Mouse (Mus musculus): ENCODE results near the gene Arhgap24. TPM values are rescaled to one million over a fixed set of nuclear protein-coding genes. Genes with fewer than 3 reads are reported as not detected.
"Not testable (repeated sequence)": the region's sequence is repeated elsewhere in the genome, so short reads cannot be mapped to it uniquely, and the experiment has no call there.

The Arhgap24 gene
- total RNA-seq, 2 experiments from 2014 or later = 8.7 to 9.1 TPM

DNA sequence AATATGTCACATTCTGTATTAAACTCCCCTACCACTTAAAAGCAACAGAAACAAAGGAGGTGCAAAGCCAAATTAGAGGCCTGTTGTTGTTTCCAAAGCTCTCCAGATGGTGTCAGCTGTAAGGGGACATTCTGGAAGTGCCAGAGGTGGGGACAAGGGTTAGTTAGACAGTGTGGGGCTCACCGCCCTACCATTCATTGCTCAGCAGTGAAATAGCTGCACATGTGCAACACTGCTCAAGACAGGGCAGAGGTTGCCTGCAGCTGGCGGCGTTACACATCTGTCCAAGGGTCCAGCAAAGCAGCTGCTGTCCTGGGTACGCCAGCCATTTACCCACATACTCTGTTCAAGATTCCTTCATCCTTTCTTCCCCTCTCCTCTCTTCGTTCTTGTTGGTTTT is 387.0 kb downstream of the Arhgap24 start:
- DNase-seq (ENCODE audit: low spot score in 2 of 2) = no peak

DNA sequence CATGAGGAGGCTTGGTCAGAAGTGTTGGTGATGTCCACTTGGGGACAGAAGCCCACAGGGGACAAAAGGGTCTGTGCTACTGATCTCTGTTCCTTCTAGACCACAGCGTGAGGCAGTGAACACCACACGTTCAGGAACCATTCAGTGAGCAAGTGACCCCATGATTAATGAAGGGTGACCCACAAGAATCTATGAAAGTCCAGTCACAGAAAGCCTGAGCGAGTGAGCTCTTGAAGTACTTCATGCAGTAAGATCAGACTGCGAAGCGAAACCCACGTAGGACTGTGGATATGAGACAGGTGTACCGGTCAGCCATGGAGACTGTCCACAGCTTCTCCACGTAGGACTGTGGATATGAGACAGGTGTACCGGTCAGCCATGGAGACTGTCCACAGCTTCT is 391.8 kb downstream of the Arhgap24 start:
- DNase-seq (ENCODE audit: low spot score in 2 of 2) = not testable (repeated sequence)

DNA sequence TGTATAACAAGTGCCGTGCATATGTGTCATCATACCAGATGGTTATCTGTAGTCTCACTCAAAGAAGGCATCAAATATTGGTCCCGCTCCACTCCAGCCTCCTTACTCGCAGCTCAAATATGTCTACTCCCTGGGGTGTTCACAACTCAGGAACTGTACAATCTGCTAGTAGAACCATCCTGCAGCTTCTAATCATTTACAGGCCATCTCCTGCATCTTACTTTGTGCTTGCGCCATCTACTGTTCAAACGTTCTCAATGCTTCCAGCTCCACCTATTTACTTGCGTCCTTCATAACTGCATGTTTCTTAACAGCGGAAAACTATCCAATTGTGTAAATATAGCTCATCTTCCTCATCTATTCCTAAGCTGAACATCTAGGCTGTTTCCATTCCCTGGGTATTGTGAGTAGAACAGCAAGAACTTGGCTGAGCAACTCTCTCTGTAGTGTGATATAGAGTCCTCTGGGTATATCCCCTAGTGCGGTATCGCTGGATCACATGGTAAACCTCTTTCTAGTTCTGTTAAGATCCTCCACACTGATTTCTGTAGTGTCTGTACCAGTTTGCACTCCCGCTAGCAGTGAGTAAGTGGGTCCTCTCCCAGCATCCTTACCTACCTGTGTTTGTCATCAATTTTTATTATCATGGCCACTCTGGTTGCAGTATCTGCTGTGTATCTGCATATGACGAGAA is 393.6 kb downstream of the Arhgap24 start:
- DNase-seq (ENCODE audit: low spot score in 2 of 2) = peak; percentile 41 to 89

DNA sequence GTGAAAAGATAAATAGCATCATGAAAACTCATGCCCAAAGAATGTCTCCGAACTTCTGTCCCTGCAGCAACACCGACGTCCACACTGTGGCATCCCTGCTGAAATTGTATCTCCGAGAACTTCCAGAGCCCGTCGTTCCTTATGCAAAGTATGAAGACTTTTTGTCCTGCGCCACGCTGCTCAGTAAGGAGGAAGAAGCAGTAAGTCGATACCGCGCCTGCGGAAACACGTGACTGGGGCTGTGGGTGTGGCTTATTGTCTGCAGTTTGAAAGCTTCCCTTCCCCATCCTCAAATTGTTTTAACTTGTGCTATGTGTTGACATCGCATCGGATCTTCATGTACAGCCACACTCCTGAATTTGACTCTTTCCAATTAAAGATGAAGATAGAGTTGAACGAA is 394.4 kb downstream of the Arhgap24 start:
- DNase-seq (ENCODE audit: low spot score in 2 of 2) = no peak

DNA sequence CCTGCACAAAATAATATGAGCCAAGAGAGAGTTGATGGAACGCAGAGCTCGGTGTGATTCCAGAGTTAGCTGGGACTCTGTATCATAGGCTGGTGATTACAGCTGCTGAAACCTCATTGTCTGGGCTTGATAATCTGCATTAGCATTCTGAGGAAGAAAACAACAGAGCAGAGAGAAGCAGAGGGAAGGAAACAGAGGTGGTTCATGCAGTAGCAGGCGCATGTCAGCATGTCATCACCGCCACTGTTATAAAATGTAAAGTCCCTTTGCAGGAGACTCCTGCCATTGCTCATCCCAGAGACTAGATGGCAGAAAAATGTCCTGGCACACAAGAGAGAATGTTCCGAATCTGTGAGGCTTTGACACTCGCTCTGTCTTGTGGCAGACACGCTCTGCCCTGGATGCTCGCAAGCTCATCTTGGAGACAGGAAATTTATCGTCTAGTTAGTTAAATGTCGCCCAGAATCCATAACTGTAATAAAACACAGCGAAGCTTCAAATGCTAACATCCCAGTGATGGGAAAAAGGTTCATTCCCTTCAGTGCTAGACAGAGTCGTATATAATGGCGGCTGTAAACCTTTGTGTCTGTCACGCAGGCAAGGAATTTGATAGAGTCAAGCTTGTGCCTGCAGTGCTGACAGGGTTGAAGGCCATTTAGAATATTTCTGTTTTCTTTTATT is 407.4 kb downstream of the Arhgap24 start:
- no peak for DNase-seq (ENCODE audit: low spot score in 2 of 2)

DNA sequence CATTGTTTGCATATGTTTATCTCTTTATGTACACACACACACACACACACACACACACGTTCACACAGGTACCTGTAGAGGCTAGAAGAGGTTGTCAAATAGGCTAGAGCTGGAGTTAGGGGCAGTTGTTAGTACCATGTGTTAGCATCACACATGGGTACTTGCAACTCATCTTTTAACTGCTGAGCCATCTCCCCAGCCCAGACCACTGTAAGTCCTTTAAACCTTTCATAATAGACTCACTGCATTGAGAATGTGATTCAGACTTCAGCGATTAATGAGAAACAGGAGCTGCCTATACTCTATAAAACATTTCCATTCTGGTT is 407.9 kb downstream of the Arhgap24 start:
- no peak for DNase-seq (ENCODE audit: low spot score in 2 of 2)

DNA sequence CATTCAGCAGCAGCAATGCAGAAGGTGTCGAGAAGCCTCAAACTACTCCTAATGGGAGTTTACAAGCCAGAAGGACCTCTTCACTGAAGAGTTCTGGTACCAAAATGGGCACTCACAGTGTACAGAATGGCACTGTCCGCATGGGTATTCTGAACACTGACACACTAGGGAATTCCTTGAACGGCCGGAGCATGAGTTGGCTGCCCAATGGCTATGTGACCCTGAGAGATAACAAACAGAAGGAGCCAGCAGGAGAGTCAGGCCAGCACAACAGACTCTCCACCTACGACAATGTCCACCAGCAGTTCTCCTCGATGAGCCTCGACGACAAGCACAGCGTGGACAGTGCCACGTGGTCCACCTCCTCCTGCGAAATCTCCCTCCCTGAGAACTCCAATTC is 411.0 kb downstream of the Arhgap24 start:
- DNase-seq (ENCODE audit: low spot score in 2 of 2) = no peak

DNA sequence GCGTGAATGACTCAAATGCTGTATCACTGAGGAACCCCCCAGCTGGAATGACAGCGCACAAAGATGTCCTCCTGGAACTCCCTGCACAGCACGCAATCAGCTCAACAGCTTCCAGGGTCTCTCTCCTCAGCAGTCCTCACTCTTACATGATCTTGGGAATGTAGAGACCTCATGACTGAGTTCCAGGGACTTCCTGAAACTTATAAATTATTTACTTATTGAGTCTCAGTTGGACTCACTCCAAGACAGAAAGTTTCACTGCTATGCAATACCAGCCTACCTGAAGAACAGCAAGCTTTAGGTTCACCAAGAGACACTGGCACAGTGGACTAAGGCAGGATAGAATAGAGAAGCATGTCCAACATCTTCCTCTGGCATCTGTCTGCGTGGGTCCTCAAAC is 417.1 kb downstream of the Arhgap24 start:
- DNase-seq (ENCODE audit: low spot score in 2 of 2) = no peak

DNA sequence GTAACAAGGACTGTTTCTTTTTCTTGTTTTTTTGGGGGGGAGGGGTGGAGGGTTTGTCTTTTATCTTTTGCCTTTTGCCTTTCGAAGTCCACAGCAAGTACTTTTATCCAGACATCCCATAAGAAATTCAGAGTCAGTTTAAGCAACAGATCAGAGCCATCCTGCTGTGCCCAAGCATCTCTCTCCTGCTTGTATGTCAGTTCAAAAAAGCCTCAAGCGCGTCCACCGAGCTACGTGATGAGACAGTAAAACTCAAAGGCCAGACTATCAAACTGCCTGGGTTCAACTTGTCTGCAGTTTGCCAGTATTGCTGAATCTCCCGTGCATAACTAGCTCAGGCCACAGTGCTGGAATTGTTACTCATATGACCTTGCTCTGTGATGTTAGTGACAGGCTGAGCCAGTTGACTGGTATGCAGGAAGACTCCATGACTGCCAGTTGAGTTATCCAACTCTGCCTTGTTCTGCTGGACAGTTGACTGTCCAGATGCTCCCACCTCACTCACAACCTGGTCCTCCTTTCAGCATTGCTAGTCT is 418.6 kb downstream of the Arhgap24 start:
- no peak for DNase-seq (ENCODE audit: low spot score in 2 of 2)

DNA sequence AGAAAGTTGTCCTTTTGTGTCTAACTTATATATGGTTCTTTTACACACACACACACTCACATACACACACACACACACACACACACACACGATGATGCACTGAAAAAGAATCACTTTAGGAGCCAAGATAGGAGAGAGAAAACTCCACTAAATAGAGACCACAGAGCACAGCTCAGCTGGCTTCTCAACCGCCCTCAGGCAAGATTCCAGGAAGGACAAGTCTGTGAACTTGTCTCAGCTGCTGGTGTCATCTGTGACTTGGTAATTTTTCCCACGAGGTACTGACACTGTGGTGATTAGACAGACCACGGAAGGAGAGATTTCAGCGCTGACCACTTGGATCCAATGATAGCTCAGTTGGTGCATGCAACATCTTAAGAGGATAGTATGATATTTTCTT is 420.0 kb downstream of the Arhgap24 start:
- DNase-seq (ENCODE audit: low spot score in 2 of 2) = no peak

DNA sequence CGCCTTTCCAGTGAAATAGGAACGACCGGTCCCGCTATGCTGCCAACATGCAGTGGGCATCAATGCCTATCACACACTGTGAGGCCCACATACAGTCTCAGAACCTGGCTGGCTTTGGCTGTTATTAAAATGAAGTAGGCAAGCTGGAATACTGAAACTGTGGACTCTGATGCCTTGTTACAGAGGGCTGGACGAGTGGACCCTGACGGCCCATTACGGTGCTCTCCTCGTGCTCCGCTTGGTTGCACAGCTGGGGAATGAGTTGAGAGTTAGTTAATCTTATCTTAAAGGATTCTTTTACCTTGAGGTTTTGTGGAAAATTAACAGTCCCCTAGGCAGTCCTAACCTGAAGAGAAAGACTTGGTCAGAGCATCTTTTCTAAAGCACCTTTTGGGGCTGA is 422.3 kb downstream of the Arhgap24 start:
- no peak for DNase-seq (ENCODE audit: low spot score in 2 of 2)

DNA sequence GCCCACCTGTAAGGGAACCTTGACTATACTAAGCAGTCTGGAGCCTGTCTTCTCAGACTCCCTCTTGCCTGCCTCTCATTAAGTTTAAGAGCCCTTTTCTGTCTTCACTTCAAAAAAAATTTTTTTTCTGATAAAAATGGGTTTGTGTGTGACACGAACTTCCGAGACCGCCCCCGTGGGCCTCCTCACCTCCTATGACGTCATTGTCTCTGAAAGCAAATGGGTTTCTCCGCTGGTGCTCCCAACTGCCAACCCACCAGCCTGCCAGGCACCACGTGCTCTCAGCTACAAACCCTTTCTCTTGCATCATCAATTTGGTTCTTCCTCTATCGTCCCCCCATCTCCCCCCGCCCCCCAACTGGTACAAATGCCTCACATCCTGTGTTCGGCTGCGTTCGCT is 422.9 kb downstream of the Arhgap24 start:
- peak in 1 of 2 experiments; percentile 19 for DNase-seq (ENCODE audit: low spot score in 2 of 2)

DNA sequence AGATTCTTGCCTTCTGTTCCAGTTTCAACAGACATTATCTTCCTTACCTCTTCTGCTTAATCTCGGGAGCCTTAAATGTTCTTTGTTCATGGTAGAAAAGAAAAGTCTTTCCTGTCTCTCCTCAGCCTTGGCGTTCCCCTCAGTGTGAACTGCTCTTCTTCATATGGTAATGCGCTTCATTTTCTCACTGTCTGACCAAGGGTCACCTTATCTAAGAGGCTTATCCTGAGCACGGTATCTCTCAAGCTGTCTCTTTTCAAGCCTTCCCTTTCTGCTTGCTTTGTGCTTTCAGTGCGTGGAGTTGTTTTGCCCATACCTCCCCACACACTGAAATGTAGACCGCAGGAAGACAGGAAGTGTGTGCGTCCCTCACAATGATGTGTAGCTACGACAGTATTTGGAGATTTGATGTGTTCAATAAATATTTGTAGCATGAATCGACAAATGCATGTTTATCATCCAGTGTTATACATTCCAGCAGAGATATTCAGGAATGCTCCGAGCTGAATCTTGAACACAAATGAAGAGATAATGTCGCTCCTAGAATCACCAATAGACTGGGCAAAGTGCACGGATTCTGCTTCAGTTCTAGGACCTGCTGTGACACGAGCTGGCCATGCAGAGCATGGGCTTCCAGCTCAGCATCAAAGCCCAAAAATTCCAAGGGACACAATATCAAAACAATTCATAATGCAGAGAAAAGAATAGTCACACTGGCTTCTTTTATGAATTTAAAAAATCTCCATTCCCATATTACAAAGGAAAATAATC is 424.4 kb downstream of the Arhgap24 start:
- DNase-seq (ENCODE audit: low spot score in 2 of 2) = no peak

DNA sequence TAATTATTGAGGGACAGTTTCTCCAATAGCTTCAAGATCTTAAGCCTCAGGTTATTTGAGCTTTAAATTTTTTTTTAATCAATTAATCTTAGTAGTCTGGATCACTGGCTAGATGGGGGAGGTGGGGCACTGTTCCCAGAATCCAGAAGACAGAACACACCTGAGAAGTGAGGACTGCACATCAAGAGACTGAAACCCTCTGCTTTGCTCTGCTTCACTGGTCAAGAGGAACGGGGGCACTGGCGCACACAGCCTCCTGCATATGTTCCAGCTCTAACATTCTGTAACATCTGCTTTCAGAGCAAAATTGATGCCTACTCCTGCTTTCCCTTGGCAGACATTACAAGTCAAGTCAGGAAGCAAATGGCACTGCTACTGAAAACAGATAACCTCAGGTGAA is 439.0 kb downstream of the Arhgap24 start:
- DNase-seq (ENCODE audit: low spot score in 2 of 2) = no peak

DNA sequence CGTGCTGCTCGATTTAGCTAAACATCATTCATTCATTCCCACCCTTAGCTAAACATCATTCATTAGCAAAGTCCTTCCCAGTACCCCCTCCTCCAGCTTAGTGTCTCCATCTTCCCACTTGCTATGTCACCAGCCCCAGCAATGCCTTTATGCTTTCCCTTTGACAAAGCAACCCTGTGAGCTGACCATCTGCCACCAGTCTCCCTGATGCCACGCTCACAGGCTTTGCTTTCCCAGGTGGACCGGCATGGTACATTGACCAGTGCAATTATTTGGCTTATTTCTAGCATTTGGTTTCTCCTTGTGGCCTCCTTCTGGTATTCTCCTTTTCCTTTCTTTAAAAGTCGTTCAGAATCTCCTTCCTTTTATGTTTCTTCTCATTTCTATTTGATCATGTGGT is 445.6 kb downstream of the Arhgap24 start:
- no peak for DNase-seq (ENCODE audit: low spot score in 2 of 2)

DNA sequence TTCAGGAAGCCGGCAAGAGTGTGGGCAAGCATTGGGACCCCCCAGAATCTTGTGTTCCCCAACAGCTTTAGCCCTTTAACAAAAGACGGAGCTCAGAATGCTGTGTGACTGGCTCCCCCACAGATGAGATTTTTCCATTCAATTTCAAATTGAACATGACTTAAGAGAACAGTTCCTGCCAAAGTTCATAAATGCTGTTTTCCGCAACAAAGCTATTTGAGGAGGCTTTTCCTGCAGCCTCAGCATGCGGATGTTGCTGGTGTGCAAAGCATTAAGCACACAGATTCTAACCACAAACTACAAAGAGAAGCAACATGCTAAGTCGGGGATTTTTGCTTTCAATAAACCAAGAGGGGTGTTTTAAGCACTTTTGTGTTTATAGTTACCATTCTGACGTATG is 449.0 kb downstream of the Arhgap24 start:
- DNase-seq (ENCODE audit: low spot score in 2 of 2) = no peak

DNA sequence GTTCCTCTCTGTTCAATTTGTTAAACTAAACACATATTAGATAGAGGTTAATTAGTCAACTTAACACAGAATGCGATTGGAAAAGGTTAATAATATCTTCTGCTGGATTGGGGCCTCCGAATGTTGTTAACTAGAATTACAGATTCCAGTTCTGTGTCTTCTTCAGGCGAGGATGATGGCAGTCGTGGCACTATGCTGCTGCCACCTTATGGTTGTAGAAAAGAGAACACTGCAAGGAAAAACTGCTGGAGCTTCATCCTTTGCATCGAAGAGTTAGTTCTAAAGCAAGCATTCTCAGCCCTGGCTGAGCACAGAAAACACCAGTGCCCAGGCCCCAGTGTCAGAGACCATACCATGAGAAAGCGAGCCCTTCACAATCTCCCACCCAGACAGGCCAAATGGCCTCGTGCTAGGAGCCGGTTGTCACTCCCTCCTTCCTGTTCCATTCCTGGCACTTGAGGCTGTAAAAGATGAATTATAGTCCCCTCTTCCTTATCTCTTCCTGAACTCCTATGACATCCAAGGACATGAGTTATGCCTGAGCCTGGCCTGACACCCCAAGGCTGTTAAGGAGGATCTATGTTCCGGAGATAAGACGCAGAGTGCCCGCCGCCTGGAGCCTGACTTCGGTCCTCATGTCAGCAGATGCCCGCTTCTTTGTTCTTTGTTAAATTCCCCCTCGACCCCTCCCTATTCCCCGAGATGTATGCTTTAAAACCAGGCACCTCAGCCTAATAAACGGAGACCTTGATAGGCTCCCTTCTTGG is 462.9 kb downstream of the Arhgap24 start:
- DNase-seq (ENCODE audit: low spot score in 2 of 2) = peak in 1 of 2 experiments; percentile 21

DNA sequence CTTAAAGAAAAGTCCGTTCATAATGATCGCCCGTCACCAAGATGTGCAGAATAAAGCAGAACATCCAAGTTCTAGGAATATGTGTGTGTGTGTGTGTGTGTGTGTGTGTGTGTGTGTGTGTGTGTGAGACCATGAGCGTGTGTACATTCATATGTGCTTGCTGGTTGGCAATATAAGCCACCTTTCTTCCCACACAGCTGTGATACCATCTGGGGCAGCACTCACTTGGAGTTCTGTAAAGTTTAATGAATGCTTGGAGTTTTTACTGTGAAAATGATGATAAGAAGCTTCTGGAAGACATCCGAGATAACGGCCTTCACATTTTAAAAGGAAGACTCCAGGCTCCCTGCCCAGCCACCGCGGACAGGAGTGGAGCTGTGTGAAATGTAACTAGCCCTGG is 465.4 kb downstream of the Arhgap24 start:
- DNase-seq (ENCODE audit: low spot score in 2 of 2) = peak in 1 of 2 experiments; percentile 38

DNA sequence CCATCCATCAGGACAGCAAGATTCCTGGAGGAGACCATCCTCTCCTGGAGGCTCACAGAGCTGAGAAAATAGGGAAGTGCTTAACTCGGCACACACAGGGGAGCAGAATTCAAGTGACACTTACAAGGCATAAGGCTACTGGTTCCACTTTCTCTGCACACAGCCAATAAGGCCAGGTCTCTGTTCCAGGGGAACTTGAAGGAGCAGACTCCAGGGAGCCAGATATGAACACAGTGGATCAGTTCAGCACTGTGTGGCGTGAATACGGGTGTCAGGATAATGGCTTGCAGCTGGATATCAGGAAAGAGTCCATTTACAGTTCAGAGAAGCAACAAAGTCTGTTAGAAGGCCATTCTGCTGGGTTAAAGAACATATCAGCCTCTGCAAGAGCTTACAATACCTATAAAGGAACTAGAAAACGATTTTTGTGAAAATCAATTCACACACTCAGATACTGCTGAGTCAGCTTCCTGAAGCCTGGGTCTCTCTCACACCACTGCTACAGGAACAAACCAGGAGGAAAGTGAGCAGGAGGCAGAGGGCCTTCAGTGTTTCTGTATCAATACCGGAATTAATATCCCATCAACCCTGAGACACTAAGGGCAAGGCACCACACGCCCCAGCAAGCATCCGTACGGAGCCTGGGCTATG is 466.0 kb downstream of the Arhgap24 start:
- no peak for DNase-seq (ENCODE audit: low spot score in 2 of 2)
